Mouse (Mus musculus) forebrain, postnatal 0 days (tissue): ENCODE data around the gene Fbxw7. TPM values are rescaled to one million over a fixed set of nuclear protein-coding genes. Genes with fewer than 3 reads are reported as not detected.

Experiments
- ATAC-seq: fragments of 200-750 bp; cut with Nextera tagmentation; 2 replicates; pipeline ENCODE4 v1.8.0; 2017; ENCODE audit warnings: mild to moderate bottlenecking, moderate library complexity
- DNase-seq: peaks from one replicate; pipeline ENCODE4 v3.0.0-alpha.2; 2015
- H3K27ac ChIP-seq: fragments of 300-500 bp; sonication (generic); 2 replicates; pipeline ENCODE4 v1.5.1; 2014; ENCODE audit warnings: low read depth, mild to moderate bottlenecking, antibody characterized with exemption, low read length, moderate library complexity, mixed read lengths
- H3K27me3 ChIP-seq: fragments of 300-500 bp; sonication (generic); 2 replicates; pipeline ENCODE4 v1.6.1; 2014; ENCODE audit warnings: mild to moderate bottlenecking, low read length, mixed read lengths; ENCODE audit not compliant: insufficient read depth
- H3K36me3 ChIP-seq: fragments of 300-500 bp; sonication (generic); 2 replicates; pipeline ENCODE4 v1.6.1; 2014; ENCODE audit warnings: mild to moderate bottlenecking, moderate library complexity; ENCODE audit not compliant: insufficient read depth
- H3K4me1 ChIP-seq: fragments of 300-500 bp; sonication (generic); 2 replicates; pipeline ENCODE4 v1.6.1; 2014; ENCODE audit warnings: antibody characterized with exemption; ENCODE audit not compliant: insufficient read depth
- H3K4me2 ChIP-seq: fragments of 300-500 bp; sonication (generic); 2 replicates; pipeline ENCODE4 v1.6.1; 2014; ENCODE audit warnings: low read depth, mild to moderate bottlenecking, moderate library complexity
- H3K4me3 ChIP-seq: fragments of 300-500 bp; sonication (generic); 2 replicates; pipeline ENCODE4 v1.5.1; 2014; ENCODE audit warnings: low read depth, low read length, mixed read lengths
- H3K9ac ChIP-seq: fragments of 300-500 bp; sonication (generic); 2 replicates; pipeline ENCODE4 v1.6.1; 2014; ENCODE audit warnings: mild to moderate bottlenecking
- H3K9me3 ChIP-seq: fragments of 300-500 bp; sonication (generic); 2 replicates; pipeline ENCODE4 v1.6.1; 2016; ENCODE audit warnings: low read length
- CTCF ChIP-seq: sonication (generic); IDR thresholded peaks from 2 replicates; pipeline ENCODE4 v1.5.1; 2016; ENCODE audit warnings: antibody characterized with exemption, control low read depth, low read depth
- WGBS: fragments of 180-500 bp; shearing (Covaris S2); extraction: QIAGEN DNeasy Blood & Tissue Kit; methylation state at CpG from one replicate; pipeline ENCODE4 v1.1.7; 2014; 5-methylcytosine and 5-hydroxymethylcytosine counted together
- polyA plus RNA-seq: library from polyadenylated mRNA; unstranded; fragments of >200 nt; fragmentation: Nextera tagmentation; extraction: Ambion mirVana; gene quantifications from 2 replicates; pipeline ENCODE4 v1.2.1, GENCODE M21; 2015
- total RNA-seq: library from RNA; depleted of rRNA; stranded (reverse); fragments of >200 nt; gene quantifications from 2 replicates; pipeline ENCODE4 v1.2.3, GENCODE M21; 2014

Gene Fbxw7
- total and polyA plus RNA-seq, 2 experiments from 2014 or later = 43.6 to 69.5 TPM

DNA sequence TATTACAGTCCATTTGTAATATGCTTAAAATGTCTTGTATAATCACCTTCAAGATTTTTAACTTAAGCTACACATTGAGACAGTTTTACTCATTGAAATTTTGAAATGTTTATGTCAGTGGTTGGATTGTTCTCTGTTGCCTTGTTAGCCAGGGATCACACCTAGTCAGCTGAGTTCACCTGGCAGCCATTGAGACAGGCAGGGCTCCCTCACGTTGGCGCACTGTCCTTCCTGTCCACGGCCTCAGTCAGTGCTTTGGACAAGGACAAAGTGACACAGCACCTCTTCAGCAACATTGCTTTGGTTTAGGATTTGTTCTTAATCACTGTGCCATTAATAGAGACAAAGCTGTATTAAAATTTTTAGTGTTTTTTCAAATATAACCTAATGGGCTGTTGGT, 114.1 kb downstream of the Fbxw7 start:
- TF ChIP-seq CTCF = no peak
- no peaks in the 10 kb centered on the region for H3K36me3 ChIP-seq
- no peak overlapping the region for H3K4me3 ChIP-seq
- H3K9me3 ChIP-seq = no peaks in the 10 kb centered on the region
- no peak overlapping the region for H3K9ac ChIP-seq
- DNase-seq = no peak
- no peaks in the 10 kb centered on the region for H3K4me1 ChIP-seq
- no peak for ATAC-seq
- H3K4me2 ChIP-seq = no peak overlapping the region
- 85% methylated on average over 3 of the region's 3 CpGs for WGBS
- H3K27me3 ChIP-seq = no peaks in the 10 kb centered on the region
- no peak overlapping the region for H3K27ac ChIP-seq

GRCm38 (mm10) chr3:84930683-84931082, 115.6 kb downstream of the Fbxw7 start:
- no peak for TF ChIP-seq CTCF
- Histone ChIP-seq H3K4me1 (no peaks in the 10 kb centered on the region), H3K27me3 (no peaks in the 10 kb centered on the region), H3K36me3 (no peaks in the 10 kb centered on the region), H3K27ac (no peak overlapping the region), H3K9ac (no peak overlapping the region), H3K4me2 (no peak overlapping the region), H3K4me3 (no peak overlapping the region), H3K9me3 (no peaks in the 10 kb centered on the region)
- ATAC-seq = no peak
- no peak for DNase-seq
- 83% methylated on average over 3 of the region's 3 CpGs for WGBS

- no peak for ATAC-seq
- 83% methylated on average over 1 of the region's 1 CpGs for WGBS
Measured at GRCm38 (mm10) chr3:84935729-84936128, 120.7 kb downstream of the Fbxw7 start.

DNA sequence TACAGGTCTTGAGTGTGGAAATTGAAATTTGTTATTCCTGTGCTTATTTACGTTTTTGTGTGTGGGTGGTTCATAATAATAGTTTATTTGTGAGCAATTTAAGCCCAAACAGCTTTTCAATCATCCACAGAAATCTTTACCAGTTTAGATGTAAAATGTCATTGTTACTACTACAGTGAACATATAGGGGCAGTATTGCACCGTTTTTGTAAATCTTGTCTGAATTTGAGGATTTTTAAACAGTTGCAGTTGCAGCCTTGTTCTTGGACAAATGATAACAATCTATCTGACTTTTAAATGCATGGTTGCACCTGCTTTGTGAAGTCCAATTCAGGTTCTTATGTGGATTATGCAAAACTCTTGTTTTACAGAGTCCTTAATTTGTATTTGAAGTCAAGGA, 121.2 kb downstream of the Fbxw7 start:
- Histone ChIP-seq H3K27me3 (no peaks in the 10 kb centered on the region), H3K9me3 (no peaks in the 10 kb centered on the region), H3K4me3 (no peak overlapping the region), H3K9ac (no peak overlapping the region), H3K36me3 (no peaks in the 10 kb centered on the region), H3K4me2 (no peak overlapping the region), H3K27ac (no peak overlapping the region), H3K4me1 (0 out of 2 replicates have a peak, but pooled peaks cover 4% of the 10 kb centered on the region)
- WGBS = 34% methylated on average over 2 of the region's 2 CpGs
- ATAC-seq (no peak), DNase-seq (peak; percentile 74)
- TF ChIP-seq CTCF = peak; percentile 70

More at GRCm38 (mm10) chr3:84935729-84936128, 120.7 kb downstream of the Fbxw7 start:
- Histone ChIP-seq H3K4me2 (no peak overlapping the region), H3K27me3 (no peaks in the 10 kb centered on the region), H3K36me3 (no peaks in the 10 kb centered on the region), H3K4me1 (0 out of 2 replicates have a peak, but pooled peaks cover 4% of the 10 kb centered on the region), H3K9me3 (no peaks in the 10 kb centered on the region), H3K27ac (no peak overlapping the region), H3K9ac (no peak overlapping the region), H3K4me3 (no peak overlapping the region)
- no peak for TF ChIP-seq CTCF
- DNase-seq = no peak

DNA sequence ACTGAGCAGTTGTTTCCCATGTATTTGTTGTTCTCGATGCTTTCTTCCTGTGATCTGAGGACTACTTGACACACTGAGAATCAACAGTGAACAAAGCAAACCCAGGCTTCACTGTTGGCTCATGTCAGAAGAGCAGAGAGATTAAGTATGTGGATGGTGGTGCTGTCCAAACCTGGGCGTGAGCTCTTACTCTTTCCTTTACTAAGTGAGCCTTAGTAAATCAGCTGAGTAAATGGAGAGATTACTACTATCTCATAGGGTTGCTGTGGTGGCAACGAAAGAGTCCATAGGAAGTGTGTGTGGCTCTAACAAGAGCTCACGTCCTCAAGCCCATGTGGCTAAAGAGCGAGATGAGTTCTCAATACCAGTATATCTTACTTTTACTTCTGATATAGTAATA, 121.9 kb downstream of the Fbxw7 start:
- no peaks in the 10 kb centered on the region for H3K9me3 ChIP-seq
- ATAC-seq (no peak), DNase-seq (no peak)
- no peaks in the 10 kb centered on the region for H3K27me3 ChIP-seq
- no peaks in the 10 kb centered on the region for H3K36me3 ChIP-seq
- no peak overlapping the region for H3K4me2 ChIP-seq
- no peak for TF ChIP-seq CTCF
- no peak overlapping the region for H3K9ac ChIP-seq
- 50% methylated on average over 5 of the region's 5 CpGs for WGBS
- H3K4me3 ChIP-seq = no peak overlapping the region
- H3K27ac ChIP-seq = no peak overlapping the region
- 0 out of 2 replicates have a peak, but pooled peaks cover 4% of the 10 kb centered on the region for H3K4me1 ChIP-seq

DNA sequence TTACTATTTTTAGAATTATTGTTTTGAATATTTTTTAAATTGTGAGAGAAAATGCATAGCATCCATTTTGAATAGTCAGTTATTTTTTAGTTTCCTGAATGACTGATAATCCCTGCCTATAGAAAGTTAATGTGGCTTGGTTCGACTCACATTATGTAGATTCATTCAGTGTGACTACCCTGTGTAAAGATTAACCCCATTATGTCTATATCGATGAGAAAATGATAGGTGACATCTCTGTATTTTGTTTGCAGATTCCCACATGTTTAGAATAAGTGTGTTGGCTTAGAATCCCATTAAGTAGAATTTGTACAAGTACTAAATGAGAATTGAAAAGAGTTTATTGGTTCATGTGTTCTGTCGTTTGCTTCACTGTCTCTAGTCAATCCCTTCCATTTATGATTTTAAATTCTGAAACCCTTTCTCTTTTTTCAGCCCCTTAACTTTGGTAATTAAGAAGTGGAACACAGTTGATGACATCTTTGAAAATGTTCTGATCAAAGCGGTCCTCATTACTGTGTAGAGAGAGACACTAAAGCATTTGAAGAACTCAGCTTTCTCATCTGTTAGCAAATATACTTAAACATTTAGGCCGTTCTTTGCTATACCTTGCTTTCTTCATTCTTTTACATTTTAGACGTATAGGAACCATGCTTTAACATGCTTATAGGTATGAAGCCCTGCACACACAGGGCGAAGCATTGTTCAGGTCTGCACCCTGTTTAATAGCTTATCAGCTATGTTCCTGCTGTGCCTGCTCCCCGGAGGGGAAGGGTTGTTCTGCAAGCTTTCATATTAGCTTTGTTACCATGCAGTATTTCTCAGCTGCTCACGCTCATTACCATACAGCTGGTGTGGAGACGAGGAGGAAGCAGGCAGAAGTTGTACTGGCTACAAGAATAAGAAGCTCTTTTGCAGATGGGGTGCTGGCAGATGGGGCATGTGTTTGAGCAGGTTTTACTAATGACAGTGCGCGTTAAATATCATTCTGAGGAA, 122.6 kb downstream of the Fbxw7 start:
- Histone ChIP-seq H3K4me2 (no peak overlapping the region), H3K4me3 (no peak overlapping the region), H3K4me1 (0 out of 2 replicates have a peak, but pooled peaks cover 4% of the 10 kb centered on the region), H3K9me3 (no peaks in the 10 kb centered on the region), H3K36me3 (no peaks in the 10 kb centered on the region), H3K9ac (no peak overlapping the region), H3K27me3 (no peaks in the 10 kb centered on the region), H3K27ac (0 out of 2 replicates have a peak overlapping the region, but pooled peaks have one; percentile 10)
- WGBS = 18% methylated on average over 12 of the region's 12 CpGs
- TF ChIP-seq CTCF = no peak
- ATAC-seq (peak; percentile 95), DNase-seq (peak; percentile 66)

GRCm38 (mm10) chr3:84944933-84945332, 129.9 kb downstream of the Fbxw7 start:
- H3K27me3 ChIP-seq = no peaks in the 10 kb centered on the region
- no peaks in the 10 kb centered on the region for H3K9me3 ChIP-seq
- TF ChIP-seq CTCF = no peak
- H3K4me3 ChIP-seq = no peak overlapping the region
- no peak overlapping the region for H3K4me2 ChIP-seq
- no peaks in the 10 kb centered on the region for H3K4me1 ChIP-seq
- DNase-seq (no peak), ATAC-seq (no peak)
- no peak overlapping the region for H3K9ac ChIP-seq
- no peak overlapping the region for H3K27ac ChIP-seq
- H3K36me3 ChIP-seq = no peaks in the 10 kb centered on the region
- 95% methylated on average over 3 of the region's 3 CpGs for WGBS
